Mouse (Mus musculus): ENCODE measurements around the gene Tmem59l. TPM values are rescaled to one million over a fixed set of nuclear protein-coding genes. Genes with fewer than 3 reads are reported as not detected.

Tmem59l gene
- polyA plus RNA-seq, 1 experiment: 4.2 TPM

GRCm38 (mm10) chr8:70467229-70467725 lies 19.9 kb downstream of the Tmem59l start:
- no peak overlapping the region for H3K27ac ChIP-seq (ENCODE audit: insufficient read depth, low read length)
- H3K9ac ChIP-seq (ENCODE audit: low read depth, poor library complexity, severe bottlenecking): no peak overlapping the region
- no peaks in the 10 kb centered on the region for H3K27me3 ChIP-seq (ENCODE audit: control insufficient read depth, insufficient read depth, low read length, poor library complexity, severe bottlenecking)

GRCm38 (mm10) chr8:70466771-70467170 lies 20.4 kb downstream of the Tmem59l start:
- TF ChIP-seq POLR2A (IDR thresholded peaks at IDR 0.05; ENCODE audit: insufficient read depth, low read length) (no peak), CTCF (IDR thresholded peaks at IDR 0.05; ENCODE audit: low read depth, low read length) (no peak), EP300 (IDR thresholded peaks at IDR 0.05; ENCODE audit: insufficient read depth, low read depth, low read length) (no peak)
- H3K36me3 ChIP-seq (ENCODE audit: control insufficient read depth, insufficient read depth, low read length, poor library complexity, severe bottlenecking): no peaks in the 10 kb centered on the region
- H3K4me3 ChIP-seq (ENCODE audit: low read depth, low read length): no peak overlapping the region
- H3K4me1 ChIP-seq (ENCODE audit: control insufficient read depth, insufficient read depth, low read length): no peaks in the 10 kb centered on the region
- no peak overlapping the region for H3K9ac ChIP-seq (ENCODE audit: low read depth, poor library complexity, severe bottlenecking)
- H3K27me3 ChIP-seq (ENCODE audit: control insufficient read depth, insufficient read depth, low read length, poor library complexity, severe bottlenecking): no peaks in the 10 kb centered on the region
- H3K27ac ChIP-seq (ENCODE audit: insufficient read depth, low read length): no peak overlapping the region
- H3K9me3 ChIP-seq (replicated peaks; ENCODE audit: control insufficient read depth, insufficient read depth, low read length, poor library complexity, severe bottlenecking): no peaks in the 10 kb centered on the region

More at GRCm38 (mm10) chr8:70467229-70467725, 19.9 kb downstream of the Tmem59l start:
- Histone ChIP-seq H3K4me1 (ENCODE audit: control insufficient read depth, insufficient read depth, low read length) (no peaks in the 10 kb centered on the region), H3K4me3 (ENCODE audit: low read depth, low read length) (no peak overlapping the region), H3K36me3 (ENCODE audit: control insufficient read depth, insufficient read depth, low read length, poor library complexity, severe bottlenecking) (no peaks in the 10 kb centered on the region), H3K9me3 (replicated peaks; ENCODE audit: control insufficient read depth, insufficient read depth, low read length, poor library complexity, severe bottlenecking) (no peaks in the 10 kb centered on the region)
- no peak for TF ChIP-seq CTCF (IDR thresholded peaks at IDR 0.05; ENCODE audit: low read depth, low read length)
- no peak for TF ChIP-seq EP300 (IDR thresholded peaks at IDR 0.05; ENCODE audit: insufficient read depth, low read depth, low read length)
- TF ChIP-seq POLR2A (IDR thresholded peaks at IDR 0.05; ENCODE audit: insufficient read depth, low read length): no peak

GRCm38 (mm10) chr8:70466305-70466704 lies 20.9 kb downstream of the Tmem59l start:
- Histone ChIP-seq H3K27ac (ENCODE audit: insufficient read depth, low read length) (no peak overlapping the region), H3K27me3 (ENCODE audit: control insufficient read depth, insufficient read depth, low read length, poor library complexity, severe bottlenecking) (no peaks in the 10 kb centered on the region), H3K36me3 (ENCODE audit: control insufficient read depth, insufficient read depth, low read length, poor library complexity, severe bottlenecking) (no peaks in the 10 kb centered on the region), H3K9ac (ENCODE audit: low read depth, poor library complexity, severe bottlenecking) (no peak overlapping the region), H3K4me3 (ENCODE audit: low read depth, low read length) (no peak overlapping the region), H3K9me3 (replicated peaks; ENCODE audit: control insufficient read depth, insufficient read depth, low read length, poor library complexity, severe bottlenecking) (no peaks in the 10 kb centered on the region), H3K4me1 (ENCODE audit: control insufficient read depth, insufficient read depth, low read length) (no peaks in the 10 kb centered on the region)
- TF ChIP-seq CTCF (IDR thresholded peaks at IDR 0.05; ENCODE audit: low read depth, low read length) (no peak), EP300 (IDR thresholded peaks at IDR 0.05; ENCODE audit: insufficient read depth, low read depth, low read length) (no peak), POLR2A (IDR thresholded peaks at IDR 0.05; ENCODE audit: insufficient read depth, low read length) (no peak)

- H3K36me3 ChIP-seq (ENCODE audit: control insufficient read depth, insufficient read depth, low read length, poor library complexity, severe bottlenecking): no peaks in the 10 kb centered on the region
- H3K4me3 ChIP-seq (ENCODE audit: low read depth, low read length): no peak overlapping the region
- H3K4me1 ChIP-seq (ENCODE audit: control insufficient read depth, insufficient read depth, low read length): no peaks in the 10 kb centered on the region
- H3K9me3 ChIP-seq (replicated peaks; ENCODE audit: control insufficient read depth, insufficient read depth, low read length, poor library complexity, severe bottlenecking): no peaks in the 10 kb centered on the region
- no peak overlapping the region for H3K27ac ChIP-seq (ENCODE audit: insufficient read depth, low read length)
- H3K27me3 ChIP-seq (ENCODE audit: control insufficient read depth, insufficient read depth, low read length, poor library complexity, severe bottlenecking): no peaks in the 10 kb centered on the region
- no peak overlapping the region for H3K9ac ChIP-seq (ENCODE audit: low read depth, poor library complexity, severe bottlenecking)
- TF ChIP-seq POLR2A (IDR thresholded peaks at IDR 0.05; ENCODE audit: insufficient read depth, low read length) (no peak), CTCF (IDR thresholded peaks at IDR 0.05; ENCODE audit: low read depth, low read length) (no peak), EP300 (IDR thresholded peaks at IDR 0.05; ENCODE audit: insufficient read depth, low read depth, low read length) (no peak)
Measured at GRCm38 (mm10) chr8:70465701-70466100, 21.5 kb downstream of the Tmem59l start.

- Histone ChIP-seq H3K9ac (ENCODE audit: low read depth, poor library complexity, severe bottlenecking) (no peak overlapping the region), H3K36me3 (ENCODE audit: control insufficient read depth, insufficient read depth, low read length, poor library complexity, severe bottlenecking) (no peaks in the 10 kb centered on the region), H3K4me3 (ENCODE audit: low read depth, low read length) (no peak overlapping the region), H3K27ac (ENCODE audit: insufficient read depth, low read length) (no peak overlapping the region), H3K9me3 (replicated peaks; ENCODE audit: control insufficient read depth, insufficient read depth, low read length, poor library complexity, severe bottlenecking) (no peaks in the 10 kb centered on the region), H3K4me1 (ENCODE audit: control insufficient read depth, insufficient read depth, low read length) (no peaks in the 10 kb centered on the region), H3K27me3 (ENCODE audit: control insufficient read depth, insufficient read depth, low read length, poor library complexity, severe bottlenecking) (no peaks in the 10 kb centered on the region)
- TF ChIP-seq EP300 (IDR thresholded peaks at IDR 0.05; ENCODE audit: insufficient read depth, low read depth, low read length) (no peak), CTCF (IDR thresholded peaks at IDR 0.05; ENCODE audit: low read depth, low read length) (no peak), POLR2A (IDR thresholded peaks at IDR 0.05; ENCODE audit: insufficient read depth, low read length) (no peak)
Measured at GRCm38 (mm10) chr8:70464162-70464561, 23.0 kb downstream of the Tmem59l start.

- Histone ChIP-seq H3K4me3 (ENCODE audit: low read depth, low read length) (no peak overlapping the region), H3K4me1 (ENCODE audit: control insufficient read depth, insufficient read depth, low read length) (no peaks in the 10 kb centered on the region), H3K9ac (ENCODE audit: low read depth, poor library complexity, severe bottlenecking) (no peak overlapping the region), H3K27me3 (ENCODE audit: control insufficient read depth, insufficient read depth, low read length, poor library complexity, severe bottlenecking) (no peaks in the 10 kb centered on the region), H3K27ac (ENCODE audit: insufficient read depth, low read length) (no peak overlapping the region), H3K9me3 (replicated peaks; ENCODE audit: control insufficient read depth, insufficient read depth, low read length, poor library complexity, severe bottlenecking) (no peaks in the 10 kb centered on the region), H3K36me3 (ENCODE audit: control insufficient read depth, insufficient read depth, low read length, poor library complexity, severe bottlenecking) (no peaks in the 10 kb centered on the region)
- no peak for TF ChIP-seq POLR2A (IDR thresholded peaks at IDR 0.05; ENCODE audit: insufficient read depth, low read length)
- no peak for TF ChIP-seq EP300 (IDR thresholded peaks at IDR 0.05; ENCODE audit: insufficient read depth, low read depth, low read length)
- TF ChIP-seq CTCF (IDR thresholded peaks at IDR 0.05; ENCODE audit: low read depth, low read length): no peak
Measured at GRCm38 (mm10) chr8:70463306-70463705, 23.9 kb downstream of the Tmem59l start.
